Mouse (Mus musculus): ENCODE data around the gene M1ap. TPM values are rescaled to one million over a fixed set of nuclear protein-coding genes. Genes with fewer than 3 reads are reported as not detected.

The M1ap gene
- total and polyA plus RNA-seq, 2 experiments = 0.17 TPM; not detected in 1

- Histone ChIP-seq H3K4me3 (ENCODE audit: insufficient read depth, low read depth, low read length) (peak within 1 kb of the TSS; percentile 71), H3K27ac (replicated peaks; ENCODE audit: insufficient read depth, low read depth, low read length) (peak within 1 kb of the TSS; percentile 43), H3K79me2 (ENCODE audit: control insufficient read depth, insufficient read depth, low read length) (no peaks in the 10 kb centered on the region), H3K27me3 (ENCODE audit: control insufficient read depth, insufficient read depth, low read length) (no peaks in the 10 kb centered on the region), H3K4me1 (ENCODE audit: control insufficient read depth, insufficient read depth, low read length) (peaks cover 3% of the 10 kb centered on the region; the same call in 1 of the 2 replicates), H3K36me3 (ENCODE audit: control insufficient read depth, insufficient read depth, low read length) (no peaks in the 10 kb centered on the region), H3K9ac (ENCODE audit: low read depth, low read length) (peak within 1 kb of the TSS; percentile 49)
- 1% methylated on average over 51 of the region's 51 CpGs for WGBS
- DNase-seq (ENCODE audit: extremely low read depth, low read depth, low spot score) = no peak
- TF ChIP-seq CTCF (IDR thresholded peaks at IDR 0.05; ENCODE audit: low read depth, low read length) (no peak), POLR2A (IDR thresholded peaks at IDR 0.05; ENCODE audit: extremely low read depth, insufficient read depth, low read length) (0 out of 2 replicates have a peak, but pooled peaks have one; percentile 27)
These were observed 86.8 kb downstream of the M1ap start, which contains the start of the genes Dok1 and Loxl3 for GRCm38 (mm10) chr6:83033249-83034185. TSS of gene Dok1 (minus strand) at chr6:83033471. TSS of gene Loxl3 (plus strand) at chr6:83034173.

DNA sequence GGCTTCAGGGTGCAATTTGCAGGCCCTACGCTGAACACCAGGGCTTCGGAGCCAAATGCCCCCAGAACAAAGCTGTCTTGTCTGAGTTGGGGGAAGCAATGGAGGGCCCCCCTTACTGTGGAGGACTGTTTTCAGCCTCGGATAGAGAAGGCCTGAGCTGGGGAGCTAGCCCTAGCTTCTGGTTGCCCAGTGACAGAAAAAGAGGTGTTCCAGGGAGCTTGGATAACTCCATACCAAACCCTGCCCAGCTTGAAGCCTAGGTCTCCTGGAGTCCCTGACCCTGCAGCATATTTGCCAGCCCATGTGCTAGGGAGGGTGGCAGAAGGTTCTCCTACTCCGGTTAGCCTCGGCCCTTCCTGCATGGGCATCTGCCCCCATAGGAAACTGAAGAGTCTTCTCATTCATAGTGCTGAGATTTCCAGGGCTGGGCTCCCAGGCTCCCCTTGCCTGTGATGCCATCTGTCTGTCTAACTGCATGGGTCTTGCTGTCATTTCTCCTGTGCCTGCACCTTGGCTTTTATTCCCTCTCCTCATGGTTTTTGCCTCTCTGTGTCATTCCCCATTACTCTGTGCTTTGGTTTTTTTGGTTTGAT lies 87.9 kb downstream of the M1ap start:
- no peak overlapping the region for H3K27ac ChIP-seq (replicated peaks; ENCODE audit: insufficient read depth, low read depth, low read length)
- H3K4me1 ChIP-seq (ENCODE audit: control insufficient read depth, insufficient read depth, low read length) = peaks cover 5% of the 10 kb centered on the region; the same call in 1 of the 2 replicates
- WGBS = 38% methylated on average over 5 of the region's 5 CpGs
- no peak overlapping the region for H3K4me3 ChIP-seq (ENCODE audit: insufficient read depth, low read depth, low read length)
- no peaks in the 10 kb centered on the region for H3K36me3 ChIP-seq (ENCODE audit: control insufficient read depth, insufficient read depth, low read length)
- no peak for DNase-seq (ENCODE audit: extremely low read depth, low read depth, low spot score)
- H3K27me3 ChIP-seq (ENCODE audit: control insufficient read depth, insufficient read depth, low read length) = no peaks in the 10 kb centered on the region
- H3K79me2 ChIP-seq (ENCODE audit: control insufficient read depth, insufficient read depth, low read length) = no peaks in the 10 kb centered on the region
- TF ChIP-seq POLR2A (IDR thresholded peaks at IDR 0.05; ENCODE audit: extremely low read depth, insufficient read depth, low read length) (no peak), CTCF (IDR thresholded peaks at IDR 0.05; ENCODE audit: low read depth, low read length) (no peak)
- H3K9ac ChIP-seq (ENCODE audit: low read depth, low read length) = no peak overlapping the region

DNA sequence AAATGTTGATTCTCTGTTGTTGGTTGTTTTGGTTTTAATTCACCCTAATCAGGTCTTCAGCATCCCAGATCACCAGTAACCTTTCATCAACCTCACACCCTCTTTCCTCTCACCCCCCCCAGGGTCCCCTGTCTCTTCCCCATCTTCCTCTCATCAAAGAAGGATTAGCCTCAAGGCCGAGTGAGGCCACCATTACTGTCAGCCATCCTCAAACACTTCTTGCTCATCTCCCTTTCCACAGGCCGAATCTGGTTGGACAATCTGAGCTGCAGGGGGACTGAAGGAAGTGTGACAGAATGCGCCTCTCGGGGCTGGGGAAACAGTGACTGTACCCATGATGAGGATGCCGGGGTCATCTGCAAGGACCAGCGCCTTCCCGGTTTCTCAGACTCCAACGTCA lies 90.5 kb downstream of the M1ap start:
- no peak overlapping the region for H3K4me3 ChIP-seq (ENCODE audit: insufficient read depth, low read depth, low read length)

GRCm38 (mm10) chr6:83038496-83039012 lies 91.9 kb downstream of the M1ap start:
- H3K36me3 ChIP-seq (ENCODE audit: control insufficient read depth, insufficient read depth, low read length) = no peaks in the 10 kb centered on the region
- H3K27ac ChIP-seq (replicated peaks; ENCODE audit: insufficient read depth, low read depth, low read length) = no peak overlapping the region
- TF ChIP-seq POLR2A (IDR thresholded peaks at IDR 0.05; ENCODE audit: extremely low read depth, insufficient read depth, low read length) = no peak
- TF ChIP-seq CTCF (IDR thresholded peaks at IDR 0.05; ENCODE audit: low read depth, low read length) = no peak
- H3K79me2 ChIP-seq (ENCODE audit: control insufficient read depth, insufficient read depth, low read length) = no peaks in the 10 kb centered on the region
- no peaks in the 10 kb centered on the region for H3K27me3 ChIP-seq (ENCODE audit: control insufficient read depth, insufficient read depth, low read length)
- 9% methylated on average over 24 of the region's 24 CpGs for WGBS
- DNase-seq (ENCODE audit: extremely low read depth, low read depth, low spot score) = peak; percentile 78
- peaks cover 5% of the 10 kb centered on the region; the same call in 1 of the 2 replicates for H3K4me1 ChIP-seq (ENCODE audit: control insufficient read depth, insufficient read depth, low read length)
- peak overlapping the region; percentile 17; the same call in 1 of the 2 replicates for H3K9ac ChIP-seq (ENCODE audit: low read depth, low read length)
- H3K4me3 ChIP-seq (ENCODE audit: insufficient read depth, low read depth, low read length) = peak overlapping the region; percentile 2

More for the DNA sequence above, 90.5 kb downstream of the M1ap start:
- H3K79me2 ChIP-seq (ENCODE audit: control insufficient read depth, insufficient read depth, low read length) = no peaks in the 10 kb centered on the region
- H3K27me3 ChIP-seq (ENCODE audit: control insufficient read depth, insufficient read depth, low read length) = no peaks in the 10 kb centered on the region
- H3K4me1 ChIP-seq (ENCODE audit: control insufficient read depth, insufficient read depth, low read length) = peaks cover 5% of the 10 kb centered on the region; the same call in 1 of the 2 replicates
- DNase-seq (ENCODE audit: extremely low read depth, low read depth, low spot score) = no peak
- no peak overlapping the region for H3K27ac ChIP-seq (replicated peaks; ENCODE audit: insufficient read depth, low read depth, low read length)
- H3K36me3 ChIP-seq (ENCODE audit: control insufficient read depth, insufficient read depth, low read length) = no peaks in the 10 kb centered on the region
- WGBS = 92% methylated on average over 8 of the region's 8 CpGs
- no peak overlapping the region for H3K9ac ChIP-seq (ENCODE audit: low read depth, low read length)
- TF ChIP-seq POLR2A (IDR thresholded peaks at IDR 0.05; ENCODE audit: extremely low read depth, insufficient read depth, low read length) (no peak), CTCF (IDR thresholded peaks at IDR 0.05; ENCODE audit: low read depth, low read length) (no peak)

- WGBS = 83% methylated on average over 5 of the region's 5 CpGs
- Histone ChIP-seq H3K27ac (replicated peaks; ENCODE audit: insufficient read depth, low read depth, low read length) (no peak overlapping the region), H3K36me3 (ENCODE audit: control insufficient read depth, insufficient read depth, low read length) (no peaks in the 10 kb centered on the region), H3K27me3 (ENCODE audit: control insufficient read depth, insufficient read depth, low read length) (no peaks in the 10 kb centered on the region), H3K9ac (ENCODE audit: low read depth, low read length) (no peak overlapping the region), H3K4me3 (ENCODE audit: insufficient read depth, low read depth, low read length) (no peak overlapping the region), H3K4me1 (ENCODE audit: control insufficient read depth, insufficient read depth, low read length) (peaks cover 5% of the 10 kb centered on the region; the same call in 1 of the 2 replicates), H3K79me2 (ENCODE audit: control insufficient read depth, insufficient read depth, low read length) (no peaks in the 10 kb centered on the region)
- no peak for DNase-seq (ENCODE audit: extremely low read depth, low read depth, low spot score)
- TF ChIP-seq POLR2A (IDR thresholded peaks at IDR 0.05; ENCODE audit: extremely low read depth, insufficient read depth, low read length) (no peak), CTCF (IDR thresholded peaks at IDR 0.05; ENCODE audit: low read depth, low read length) (no peak)
These were observed 93.9 kb downstream of the M1ap start for GRCm38 (mm10) chr6:83040601-83041000.
